Mouse (Mus musculus) frontal cortex, adult 2 months (tissue): ENCODE results near the gene Rps5. TPM values are rescaled to one million over a fixed set of nuclear protein-coding genes. Genes with fewer than 3 reads are reported as not detected.

Experiments
- polyA plus RNA-seq: library from polyadenylated mRNA; depleted of rRNA; stranded (reverse); fragments of >200 nt; gene quantifications from 2 replicates; pipeline ENCODE4 v1.2.3, GENCODE M21; 2012; rRNA removed

Rps5 gene
- polyA plus RNA-seq, 1 experiment, result 848 TPM

Other genes starting within 250 kb of the Rps5 start
- not detected in 2 replicates for gene Vmn2r55, start 237.3 kb upstream of the Rps5 start, polyA plus RNA-seq
- gene Vmn2r56, start 187.3 kb upstream of the Rps5 start, polyA plus RNA-seq, result 0.06 TPM in 1 of 2 replicates, not detected in the other
- 17.8 and 22.7 TPM in 2 replicates for gene Zscan18, start 118.7 kb upstream of the Rps5 start, polyA plus RNA-seq
- 19.2 and 24.5 TPM in 2 replicates for gene Zfp329, start 103.4 kb upstream of the Rps5 start, polyA plus RNA-seq
- gene Zfp110, start 87.5 kb upstream of the Rps5 start, polyA plus RNA-seq, result 8.8 and 10.4 TPM in 2 replicates
- gene Zfp128, start 41.1 kb upstream of the Rps5 start, polyA plus RNA-seq, result 4.6 and 5.3 TPM in 2 replicates
- 12.9 TPM in 2 replicates for gene Zscan22, start 24.5 kb upstream of the Rps5 start, polyA plus RNA-seq
- gene Rnf225, start 5.1 kb downstream of the Rps5 start, polyA plus RNA-seq, result 0.69 and 0.86 TPM in 2 replicates
- gene Zfp324, start 43.5 kb downstream of the Rps5 start, polyA plus RNA-seq, result 5.7 and 6.1 TPM in 2 replicates
- 14.1 and 15.1 TPM in 2 replicates for gene Zfp446, start 55.6 kb downstream of the Rps5 start, polyA plus RNA-seq
- gene Slc27a5, start 75.9 kb downstream of the Rps5 start, polyA plus RNA-seq, result 0.64 and 1.3 TPM in 2 replicates
- 234 and 279 TPM in 2 replicates for gene Trim28, start 76.8 kb downstream of the Rps5 start, polyA plus RNA-seq
- 34.3 and 36.8 TPM in 2 replicates for gene Zbtb45, start 87.7 kb downstream of the Rps5 start, polyA plus RNA-seq
- gene Chmp2a, start 112.5 kb downstream of the Rps5 start, polyA plus RNA-seq, result 239 and 244 TPM in 2 replicates
- 362 and 411 TPM in 2 replicates for gene Ube2m, start 116.0 kb downstream of the Rps5 start, polyA plus RNA-seq
- 15.4 and 16.7 TPM in 2 replicates for gene Mzf1, start 132.5 kb downstream of the Rps5 start, polyA plus RNA-seq
- gene Vmn1r85, start 172.9 kb downstream of the Rps5 start, polyA plus RNA-seq, result 0.06 TPM in 1 of 2 replicates, not detected in the other
- not detected in 2 replicates for gene Vmn1r86, start 197.6 kb downstream of the Rps5 start, polyA plus RNA-seq
- not detected in 2 replicates for gene Vmn1r87, start 217.9 kb downstream of the Rps5 start, polyA plus RNA-seq
- gene Vmn1r88, start 237.3 kb downstream of the Rps5 start, polyA plus RNA-seq, result not detected in 2 replicates